Mouse (Mus musculus): ENCODE measurements around the gene Cdc42ep3. TPM values are rescaled to one million over a fixed set of nuclear protein-coding genes. Genes with fewer than 3 reads are reported as not detected.

Cdc42ep3 gene
- total RNA-seq, 1 experiment = 13.7 TPM

DNA sequence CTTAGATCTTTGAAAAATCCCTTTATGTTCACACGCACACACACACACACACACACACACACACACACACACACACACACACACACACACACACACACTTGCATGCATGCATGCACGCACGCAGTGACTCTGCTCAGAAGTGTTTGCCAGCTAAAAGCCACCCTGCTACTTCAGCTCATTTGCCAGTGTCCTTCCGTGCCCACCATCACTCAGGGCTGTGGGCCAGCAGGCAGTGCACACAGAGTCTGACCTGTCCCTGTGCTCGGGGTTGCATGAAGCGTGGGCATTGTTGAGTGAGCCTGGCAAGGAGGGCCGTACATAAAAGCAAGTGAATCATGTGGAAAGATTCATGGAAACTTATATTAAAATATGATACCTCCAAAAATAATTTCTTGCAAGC lies 49.2 kb downstream of the Cdc42ep3 start:
- H3K4me1 ChIP-seq (ENCODE audit: control insufficient read depth in 2 of 2, insufficient read depth in 2 of 2, low read length in 2 of 2, poor library complexity in 1 of 2) = no peaks in the 10 kb centered on the region
- H3K36me3 ChIP-seq (ENCODE audit: control insufficient read depth, insufficient read depth, low read length, poor library complexity, severe bottlenecking) = no peaks in the 10 kb centered on the region
- TF ChIP-seq CHD2 (IDR thresholded peaks at IDR 0.05; ENCODE audit: low read depth, low read length) = no peak
- no peak for TF ChIP-seq HCFC1 (IDR thresholded peaks at IDR 0.05; ENCODE audit: borderline replicate concordance, insufficient read depth, low read length)
- no peak for TF ChIP-seq MAFK (IDR thresholded peaks at IDR 0.05; ENCODE audit: insufficient read depth, low read depth, low read length)
- no peak for TF ChIP-seq ZC3H11A (IDR thresholded peaks at IDR 0.05; ENCODE audit: borderline replicate concordance, low read depth, low read length)
- no peak for TF ChIP-seq ZNF384 (IDR thresholded peaks at IDR 0.05; ENCODE audit: low read depth, low read length)
- in situ Hi-C loops (cut with MboI; ENCODE audit: low sequenced_read_pairs in 2 of 2, unreplicated experiment in 2 of 2) = no loop called here
- H3K9ac ChIP-seq (ENCODE audit: insufficient read depth, low read depth, low read length, poor library complexity, severe bottlenecking) = no peak overlapping the region
- H3K27ac ChIP-seq (ENCODE audit: insufficient read depth, low read depth, low read length, poor library complexity, severe bottlenecking) = no peak overlapping the region
- H3K9me3 ChIP-seq (ENCODE audit: control insufficient read depth, insufficient read depth, low read depth, low read length) = no peaks in the 10 kb centered on the region
- no peak for DNase-seq (ENCODE audit: low read depth, low spot score)
- H3K4me3 ChIP-seq (ENCODE audit: insufficient read depth in 1 of 2, low read depth in 1 of 2, low read length in 2 of 2, poor library complexity in 1 of 2, severe bottlenecking in 1 of 2) = no peak overlapping the region

- Histone ChIP-seq H3K27ac (ENCODE audit: insufficient read depth, low read depth, low read length, poor library complexity, severe bottlenecking) (no peak overlapping the region), H3K4me1 (ENCODE audit: control insufficient read depth in 2 of 2, insufficient read depth in 2 of 2, low read length in 2 of 2, poor library complexity in 1 of 2) (no peaks in the 10 kb centered on the region), H3K36me3 (ENCODE audit: control insufficient read depth, insufficient read depth, low read length, poor library complexity, severe bottlenecking) (no peaks in the 10 kb centered on the region), H3K4me3 (ENCODE audit: insufficient read depth in 1 of 2, low read depth in 1 of 2, low read length in 2 of 2, poor library complexity in 1 of 2, severe bottlenecking in 1 of 2) (no peak overlapping the region), H3K9me3 (ENCODE audit: control insufficient read depth, insufficient read depth, low read depth, low read length) (no peaks in the 10 kb centered on the region), H3K9ac (ENCODE audit: insufficient read depth, low read depth, low read length, poor library complexity, severe bottlenecking) (no peak overlapping the region)
- no peak for DNase-seq (ENCODE audit: low read depth, low spot score)
- in situ Hi-C loops (cut with MboI; ENCODE audit: low sequenced_read_pairs in 2 of 2, unreplicated experiment in 2 of 2) = no loop called here
- TF ChIP-seq MAFK (IDR thresholded peaks at IDR 0.05; ENCODE audit: insufficient read depth, low read depth, low read length) = no peak
- no peak for TF ChIP-seq HCFC1 (IDR thresholded peaks at IDR 0.05; ENCODE audit: borderline replicate concordance, insufficient read depth, low read length)
- no peak for TF ChIP-seq ZNF384 (IDR thresholded peaks at IDR 0.05; ENCODE audit: low read depth, low read length)
- TF ChIP-seq CHD2 (IDR thresholded peaks at IDR 0.05; ENCODE audit: low read depth, low read length) = no peak
These were observed 51.0 kb downstream of the Cdc42ep3 start for GRCm38 (mm10) chr17:79303744-79304497.

DNA sequence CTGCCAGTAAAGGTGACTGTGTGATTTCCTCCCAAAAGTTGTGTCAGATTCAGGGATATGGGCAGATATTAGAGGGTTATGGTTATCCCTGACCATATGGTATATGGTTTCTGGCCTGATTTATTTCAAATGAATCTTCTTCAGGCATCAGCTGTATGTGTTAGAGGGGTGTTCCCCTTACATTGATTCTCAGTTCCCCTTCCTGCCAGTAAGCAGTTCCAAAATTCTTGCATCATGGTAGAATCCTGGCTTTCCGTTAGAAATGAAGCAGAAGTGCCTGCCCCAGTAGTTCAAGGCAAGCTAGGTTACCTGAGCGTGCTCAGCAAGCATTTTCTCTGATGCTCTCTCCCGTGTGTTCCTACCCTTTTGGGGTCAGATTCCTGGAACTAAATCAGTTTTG lies 51.7 kb downstream of the Cdc42ep3 start:
- TF ChIP-seq ZNF384 (IDR thresholded peaks at IDR 0.05; ENCODE audit: low read depth, low read length) = no peak
- no peak for TF ChIP-seq MAFK (IDR thresholded peaks at IDR 0.05; ENCODE audit: insufficient read depth, low read depth, low read length)
- no peak for TF ChIP-seq ZC3H11A (IDR thresholded peaks at IDR 0.05; ENCODE audit: borderline replicate concordance, low read depth, low read length)
- TF ChIP-seq HCFC1 (IDR thresholded peaks at IDR 0.05; ENCODE audit: borderline replicate concordance, insufficient read depth, low read length) = no peak
- TF ChIP-seq CHD2 (IDR thresholded peaks at IDR 0.05; ENCODE audit: low read depth, low read length) = no peak
- in situ Hi-C loops (cut with MboI; ENCODE audit: low sequenced_read_pairs in 2 of 2, unreplicated experiment in 2 of 2) = no loop called here
- Histone ChIP-seq H3K4me3 (ENCODE audit: insufficient read depth in 1 of 2, low read depth in 1 of 2, low read length in 2 of 2, poor library complexity in 1 of 2, severe bottlenecking in 1 of 2) (no peak overlapping the region), H3K9ac (ENCODE audit: insufficient read depth, low read depth, low read length, poor library complexity, severe bottlenecking) (no peak overlapping the region), H3K36me3 (ENCODE audit: control insufficient read depth, insufficient read depth, low read length, poor library complexity, severe bottlenecking) (no peaks in the 10 kb centered on the region), H3K9me3 (ENCODE audit: control insufficient read depth, insufficient read depth, low read depth, low read length) (no peaks in the 10 kb centered on the region), H3K27ac (ENCODE audit: insufficient read depth, low read depth, low read length, poor library complexity, severe bottlenecking) (no peak overlapping the region), H3K4me1 (ENCODE audit: control insufficient read depth in 2 of 2, insufficient read depth in 2 of 2, low read length in 2 of 2, poor library complexity in 1 of 2) (no peaks in the 10 kb centered on the region)
- DNase-seq (ENCODE audit: low read depth, low spot score) = no peak

DNA sequence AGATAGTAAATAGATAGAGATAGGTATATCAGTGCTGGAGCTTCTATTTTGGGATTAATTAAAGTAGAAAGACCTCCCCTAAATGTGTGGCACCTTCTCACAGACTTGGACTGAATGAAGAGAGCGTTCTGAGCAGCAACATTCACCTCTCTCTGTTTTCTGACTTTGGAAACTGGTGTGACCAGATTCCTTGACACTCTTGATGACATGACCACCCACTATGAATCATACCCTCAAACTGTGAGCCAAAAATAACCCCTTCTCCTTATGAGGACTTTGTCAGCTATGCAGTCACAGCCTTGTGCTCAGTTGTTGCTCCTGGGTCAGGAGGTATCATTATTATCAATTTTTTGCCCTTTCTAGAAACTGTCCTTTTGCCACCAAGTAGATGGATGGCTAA lies 55.0 kb downstream of the Cdc42ep3 start:
- Histone ChIP-seq H3K27ac (ENCODE audit: insufficient read depth, low read depth, low read length, poor library complexity, severe bottlenecking) (no peak overlapping the region), H3K9me3 (ENCODE audit: control insufficient read depth, insufficient read depth, low read depth, low read length) (no peaks in the 10 kb centered on the region), H3K4me1 (ENCODE audit: control insufficient read depth in 2 of 2, insufficient read depth in 2 of 2, low read length in 2 of 2, poor library complexity in 1 of 2) (no peaks in the 10 kb centered on the region), H3K9ac (ENCODE audit: insufficient read depth, low read depth, low read length, poor library complexity, severe bottlenecking) (no peak overlapping the region), H3K4me3 (ENCODE audit: insufficient read depth in 1 of 2, low read depth in 1 of 2, low read length in 2 of 2, poor library complexity in 1 of 2, severe bottlenecking in 1 of 2) (no peak overlapping the region), H3K36me3 (ENCODE audit: control insufficient read depth, insufficient read depth, low read length, poor library complexity, severe bottlenecking) (no peaks in the 10 kb centered on the region)
- in situ Hi-C loops (cut with MboI; ENCODE audit: low sequenced_read_pairs in 2 of 2, unreplicated experiment in 2 of 2) = no loop called here
- TF ChIP-seq ZC3H11A (IDR thresholded peaks at IDR 0.05; ENCODE audit: borderline replicate concordance, low read depth, low read length) = no peak
- no peak for TF ChIP-seq HCFC1 (IDR thresholded peaks at IDR 0.05; ENCODE audit: borderline replicate concordance, insufficient read depth, low read length)
- TF ChIP-seq MAFK (IDR thresholded peaks at IDR 0.05; ENCODE audit: insufficient read depth, low read depth, low read length) = no peak
- TF ChIP-seq CHD2 (IDR thresholded peaks at IDR 0.05; ENCODE audit: low read depth, low read length) = no peak
- TF ChIP-seq ZNF384 (IDR thresholded peaks at IDR 0.05; ENCODE audit: low read depth, low read length) = no peak
- DNase-seq (ENCODE audit: low read depth, low spot score) = no peak
